Mouse (Mus musculus): ENCODE data around the gene Safb. TPM values are rescaled to one million over a fixed set of nuclear protein-coding genes. Genes with fewer than 3 reads are reported as not detected.
"Not testable (repeated sequence)": the region's sequence is repeated elsewhere in the genome, so short reads cannot be mapped to it uniquely, and the experiment has no call there.

Safb gene
- total RNA-seq, 2 experiments from 2014 or later = 59.6 to 68.5 TPM

DNA sequence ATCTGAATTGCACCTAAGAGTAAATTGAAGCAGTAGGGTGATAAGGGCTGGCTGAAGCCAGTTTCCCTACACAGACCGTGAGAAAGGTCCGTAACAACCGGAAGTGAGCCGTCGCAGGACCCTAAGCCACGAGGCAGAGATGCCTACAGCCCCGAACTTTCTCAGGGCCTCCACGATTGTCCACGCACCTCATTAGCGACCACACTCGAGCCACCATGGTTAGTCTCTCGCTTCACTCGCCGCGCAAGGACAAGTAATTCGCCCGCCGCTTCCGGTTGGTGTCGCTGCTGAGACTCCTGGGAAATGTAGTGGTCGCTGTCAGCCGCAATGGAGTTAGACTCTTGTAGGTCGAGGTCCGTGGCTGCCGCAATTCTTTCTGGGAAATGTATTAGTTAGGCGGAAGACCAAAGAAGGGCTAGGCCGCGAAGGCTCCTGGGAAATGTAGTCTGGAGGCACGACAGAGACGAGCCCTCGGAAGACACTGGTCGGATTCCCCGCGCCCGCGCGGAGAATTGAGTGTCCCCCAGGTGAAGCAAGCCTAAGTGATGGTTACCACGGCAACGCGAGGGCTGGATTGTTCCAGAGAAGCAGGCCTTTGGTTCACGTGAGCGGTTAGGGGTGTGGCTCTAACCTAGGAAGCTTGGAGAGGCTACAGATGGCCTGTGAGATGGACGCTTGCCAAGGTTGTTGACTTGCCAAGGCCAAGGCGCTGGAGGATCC lies 25.0 kb downstream of the Safb start, which contains the start of gene 2410015M20Rik:
TSS of gene 2410015M20Rik (minus strand) at position 320 of the 720 bp plus-strand sequence.
- DNase-seq = peak; percentile 97 to 98

DNA sequence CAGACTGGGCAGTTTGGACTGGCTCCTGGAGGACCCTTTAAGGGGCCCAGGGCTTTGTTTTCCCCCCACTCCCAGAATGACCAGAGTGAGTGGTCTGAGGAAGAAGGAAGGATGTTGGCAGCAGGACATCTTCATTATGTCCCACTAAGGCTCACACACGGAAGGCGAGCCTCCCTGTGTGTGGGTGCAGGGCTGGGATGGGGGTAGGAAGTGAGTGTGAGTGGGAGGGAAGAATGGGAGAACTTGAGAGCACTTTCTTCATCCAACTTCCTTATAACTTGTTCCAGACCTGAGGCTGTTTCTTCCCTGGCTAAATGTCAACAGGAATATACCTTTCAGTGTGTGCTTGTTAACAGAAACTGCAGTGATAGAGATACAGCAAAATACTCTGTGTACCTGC lies 26.7 kb downstream of the Safb start:
- DNase-seq = no peak

DNA sequence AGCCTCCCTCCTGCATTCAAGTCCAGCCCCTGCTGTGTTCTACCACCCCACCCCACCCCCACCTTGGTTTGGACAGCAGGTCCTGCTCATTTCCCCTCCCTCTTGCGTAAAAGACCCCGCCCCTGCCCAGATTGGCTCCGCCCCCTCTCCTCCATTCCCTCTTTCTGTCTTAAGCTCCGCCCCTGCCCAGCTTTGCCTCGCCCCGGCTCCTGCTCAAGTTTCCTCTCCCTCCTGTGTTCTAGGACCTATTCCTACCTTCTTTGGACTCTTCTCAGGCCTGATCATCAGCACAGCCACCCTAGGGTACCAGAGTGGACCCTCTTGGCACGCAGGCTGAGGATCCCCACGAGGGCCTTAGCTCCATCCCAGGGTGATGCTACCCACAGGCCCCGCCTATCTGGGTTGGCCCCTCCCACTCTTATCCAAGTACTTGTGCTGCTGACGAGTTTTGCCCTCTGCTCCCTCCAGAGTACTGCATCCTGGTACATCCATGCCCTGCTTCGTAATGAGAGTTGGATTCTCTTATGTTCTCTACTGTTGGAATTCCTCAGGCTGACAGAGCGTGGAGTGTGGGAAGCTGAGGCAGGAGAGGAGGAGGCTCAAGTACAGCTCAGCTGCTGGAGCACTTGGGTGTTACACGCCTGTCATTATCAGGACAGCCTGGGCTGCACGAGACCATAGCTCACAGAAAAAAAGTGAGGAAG lies 27.4 kb downstream of the Safb start:
- DNase-seq = no peak

DNA sequence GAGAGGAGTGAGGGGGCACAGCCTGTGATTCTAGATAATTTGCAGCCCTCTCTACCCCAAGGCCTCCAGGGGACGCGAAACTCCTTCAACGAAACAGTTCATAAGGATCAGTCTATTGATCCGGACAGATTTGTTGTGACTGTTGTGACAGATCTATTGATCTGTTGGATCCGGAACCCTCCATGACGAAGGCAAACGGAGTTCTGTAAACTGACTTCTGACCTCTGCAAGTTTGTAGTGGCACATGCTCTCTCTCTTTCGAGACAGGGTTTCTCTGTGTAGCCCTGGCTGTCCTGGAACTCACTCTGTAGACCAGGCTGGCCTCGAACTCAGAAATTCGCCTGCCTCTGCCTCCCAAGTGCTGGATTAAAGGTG lies 27.9 kb downstream of the Safb start:
- DNase-seq = not testable (repeated sequence)

DNA sequence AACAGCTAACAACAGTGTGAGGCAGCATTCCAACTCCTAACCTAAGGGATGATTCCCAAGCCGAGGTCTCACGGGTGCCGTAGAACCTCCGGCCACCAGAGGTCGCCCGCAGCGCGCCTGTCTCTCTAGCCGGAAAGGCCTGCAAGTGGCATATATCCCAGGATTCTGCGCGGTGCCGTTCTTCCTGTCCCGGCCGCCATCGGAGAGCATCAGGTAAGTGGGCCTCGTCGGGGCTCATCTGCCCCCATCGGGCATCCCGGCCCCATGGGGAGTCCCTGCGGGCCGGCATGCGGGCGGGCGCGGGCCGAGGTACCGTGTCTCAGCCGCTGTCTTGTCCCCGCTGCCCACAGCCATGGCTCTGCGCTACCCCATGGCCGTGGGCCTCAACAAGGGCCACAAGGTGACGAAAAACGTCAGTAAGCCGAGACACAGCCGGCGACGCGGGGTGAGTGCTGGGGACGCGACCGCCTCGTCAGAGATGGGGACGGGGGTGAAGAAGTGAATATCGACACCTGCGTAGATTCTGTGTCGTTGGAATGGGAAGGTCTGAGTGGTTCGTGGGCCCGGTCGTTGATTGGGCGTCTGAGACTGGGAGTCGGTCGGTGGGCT lies 28.7 kb downstream of the Safb start, which contains the start of gene Rpl36:
TSS of gene Rpl36 (plus strand) at position 181 of the 609 bp plus-strand sequence.
- DNase-seq = peak; percentile 96 to 98

DNA sequence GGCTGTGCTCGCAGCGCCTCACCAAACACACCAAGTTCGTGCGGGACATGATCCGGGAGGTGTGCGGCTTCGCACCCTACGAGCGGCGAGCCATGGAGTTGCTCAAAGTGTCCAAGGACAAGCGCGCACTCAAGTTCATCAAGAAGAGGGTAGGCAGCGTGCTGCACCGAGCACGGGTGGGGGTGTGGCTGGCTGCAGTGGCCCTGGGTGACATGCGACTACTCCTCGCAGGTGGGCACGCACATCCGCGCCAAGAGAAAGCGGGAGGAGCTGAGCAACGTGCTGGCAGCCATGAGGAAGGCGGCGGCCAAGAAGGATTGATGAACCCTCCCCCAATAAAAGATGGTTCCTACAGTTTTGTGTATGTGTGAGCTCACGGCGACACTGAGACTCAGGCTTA lies 29.3 kb downstream of the Safb start:
- peak in 1 of 2 experiments; percentile 30 for DNase-seq

DNA sequence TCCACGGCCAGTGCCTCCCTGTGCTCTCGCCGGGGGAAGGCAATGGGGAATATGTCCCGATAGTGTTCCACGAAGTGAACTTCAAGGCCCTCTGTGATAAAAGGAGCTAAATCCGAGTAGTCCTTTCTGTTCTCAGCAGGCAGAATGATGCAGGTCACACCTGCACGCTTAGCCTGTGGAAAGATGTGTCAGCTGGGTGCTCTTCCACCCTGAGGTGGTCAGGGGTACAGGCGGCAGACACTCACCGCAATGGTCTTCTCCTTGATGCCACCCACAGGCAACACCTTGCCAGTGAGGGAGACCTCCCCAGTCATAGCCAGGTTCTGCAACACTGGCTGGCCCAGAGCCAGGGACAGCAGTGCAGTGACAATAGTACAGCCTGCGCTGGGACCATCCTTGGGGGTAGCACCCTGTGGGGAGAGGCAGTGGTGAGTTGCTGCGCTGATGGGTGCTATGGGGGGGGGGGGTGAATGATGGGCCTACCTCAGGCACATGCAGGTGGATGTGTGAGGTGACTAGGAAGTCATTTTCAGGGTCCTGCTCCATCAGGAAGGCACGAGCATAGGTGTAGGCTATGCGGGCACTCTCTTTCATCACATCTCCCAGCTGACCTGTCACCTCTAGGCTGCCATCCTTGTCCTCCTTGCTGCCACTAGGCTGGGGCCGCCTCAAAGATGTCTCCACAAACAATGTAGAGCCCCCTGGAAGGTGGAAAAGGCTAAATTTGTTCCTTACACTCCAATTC lies 29.9 kb downstream of the Safb start:
- DNase-seq = no peak

DNA sequence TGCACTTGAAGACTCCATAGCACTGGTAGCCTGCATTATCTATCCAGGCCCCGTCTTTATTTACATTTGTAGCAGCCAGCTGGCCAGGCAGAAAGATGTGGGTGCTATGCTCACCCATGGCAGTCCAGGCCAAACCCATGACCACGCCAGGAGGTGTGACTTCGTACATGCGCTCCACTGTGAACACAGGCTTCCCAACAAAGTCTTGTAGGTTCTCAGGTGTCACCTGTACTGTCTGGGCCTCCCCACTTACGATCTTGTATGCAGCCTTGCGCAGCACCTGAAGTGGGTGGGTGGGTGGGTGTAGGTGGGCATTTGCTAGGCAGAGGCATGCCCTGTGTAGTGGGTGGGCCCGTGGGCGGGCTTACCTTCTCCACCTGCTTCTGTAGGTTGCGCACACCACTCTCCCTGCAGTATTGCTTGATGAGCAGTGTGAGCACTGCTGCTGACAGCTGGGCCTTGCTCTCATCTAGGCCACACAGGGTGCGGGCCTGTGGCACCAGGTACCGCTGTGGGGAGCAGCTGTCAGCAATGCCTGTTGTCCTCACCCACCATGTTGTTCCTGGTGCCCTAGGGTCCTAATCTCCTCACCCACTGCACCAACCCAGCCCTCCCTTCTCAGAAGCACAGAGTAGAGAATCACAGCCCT lies 30.6 kb downstream of the Safb start:
- DNase-seq = no peak

DNA sequence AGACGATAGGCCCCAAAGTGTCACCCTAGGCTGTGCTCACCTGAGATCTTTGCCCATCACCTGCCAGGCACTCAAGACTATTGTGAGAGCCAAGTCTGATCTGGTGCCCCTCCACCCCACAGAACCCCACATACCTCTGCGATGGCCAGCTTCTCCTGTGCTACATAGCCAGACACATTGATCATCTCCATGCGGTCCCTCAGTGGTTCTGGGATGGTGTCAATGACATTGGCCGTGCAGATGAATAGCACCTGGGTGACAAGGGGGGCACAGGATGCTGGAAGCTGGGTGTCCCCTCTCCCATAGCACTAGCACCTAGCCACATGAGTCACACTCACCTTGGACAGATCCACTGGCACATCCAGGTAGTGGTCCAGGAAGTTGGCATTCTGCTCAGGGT lies 31.2 kb downstream of the Safb start:
- DNase-seq = no peak

DNA sequence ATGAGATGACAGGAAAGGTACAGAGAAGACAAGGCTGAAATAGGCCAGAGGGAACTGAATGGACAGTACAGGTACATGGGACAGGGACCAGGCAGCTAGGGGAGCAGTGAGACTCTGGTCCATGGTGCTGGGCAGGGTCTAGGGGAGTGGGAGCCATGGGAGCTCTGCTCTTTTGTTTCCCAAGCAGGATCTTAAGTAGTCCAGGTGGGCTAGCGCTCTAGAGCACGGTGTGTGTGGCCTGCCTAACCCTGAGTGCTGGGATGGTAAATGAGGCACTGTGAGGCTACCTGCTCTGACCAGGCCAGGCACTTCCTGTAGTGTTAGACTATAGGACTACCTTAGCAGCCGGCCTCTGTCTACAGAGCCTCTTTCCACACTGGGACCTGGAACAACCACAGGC lies 32.1 kb downstream of the Safb start:
- no peak for DNase-seq

DNA sequence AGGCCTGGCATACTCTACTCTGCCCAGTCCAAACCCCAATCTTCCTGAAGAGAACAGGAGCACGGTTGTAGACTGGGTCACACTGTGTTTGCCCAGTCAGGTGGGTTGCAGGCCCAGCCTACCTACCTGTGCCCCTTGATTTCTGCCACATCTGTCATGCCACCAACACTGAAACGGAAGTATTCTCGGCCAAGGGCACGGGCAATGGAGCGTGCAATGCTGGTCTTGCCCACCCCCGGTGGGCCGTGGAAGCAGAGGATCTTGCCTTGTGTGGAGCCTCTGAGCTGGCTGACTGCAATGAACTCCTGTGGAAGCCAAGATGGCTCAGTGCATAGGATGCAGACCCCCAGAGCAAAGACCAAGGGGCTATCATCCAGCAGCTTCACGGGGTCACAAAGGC lies 33.0 kb downstream of the Safb start:
- no peak for DNase-seq

DNA sequence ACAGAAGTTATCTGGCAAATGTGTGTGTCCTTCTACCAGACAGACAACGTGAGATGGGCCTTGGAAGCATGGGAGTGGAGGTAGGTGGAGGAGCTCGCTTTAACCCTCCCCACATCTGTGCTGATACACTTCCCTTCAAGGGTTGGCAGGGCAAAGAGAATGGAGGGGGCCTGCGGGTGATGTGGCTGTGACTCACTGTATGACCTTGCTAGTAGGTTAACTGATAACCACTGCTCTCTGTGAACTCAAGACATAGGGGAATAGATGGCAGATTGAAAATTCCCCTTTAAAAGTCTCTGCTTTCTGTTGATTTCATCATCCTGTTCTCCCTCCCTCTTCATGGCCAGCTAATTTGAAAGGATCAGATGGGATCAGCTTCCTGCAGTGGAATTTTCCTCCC lies 40.9 kb downstream of the Safb start:
- DNase-seq = no peak

DNA sequence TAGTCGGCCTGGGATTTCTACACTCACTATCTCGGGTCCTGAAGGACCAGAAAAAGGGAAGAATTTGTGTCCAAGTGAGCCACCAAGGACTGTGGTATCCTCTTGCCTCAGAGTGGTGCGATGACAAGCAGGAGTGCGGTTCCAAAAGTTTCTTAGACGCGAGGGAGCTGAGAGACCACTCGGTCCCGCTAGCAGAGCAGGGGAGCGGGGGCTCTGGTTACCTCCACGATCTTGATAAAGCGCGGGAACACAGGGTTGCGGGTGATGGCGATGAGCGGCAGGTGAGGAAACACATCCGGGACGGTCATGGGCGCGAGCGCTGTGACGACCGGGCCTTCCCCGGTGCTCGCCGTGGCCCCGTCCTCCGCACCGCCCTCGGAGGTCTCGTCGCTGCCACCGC lies 41.6 kb downstream of the Safb start:
- DNase-seq = no peak

DNA sequence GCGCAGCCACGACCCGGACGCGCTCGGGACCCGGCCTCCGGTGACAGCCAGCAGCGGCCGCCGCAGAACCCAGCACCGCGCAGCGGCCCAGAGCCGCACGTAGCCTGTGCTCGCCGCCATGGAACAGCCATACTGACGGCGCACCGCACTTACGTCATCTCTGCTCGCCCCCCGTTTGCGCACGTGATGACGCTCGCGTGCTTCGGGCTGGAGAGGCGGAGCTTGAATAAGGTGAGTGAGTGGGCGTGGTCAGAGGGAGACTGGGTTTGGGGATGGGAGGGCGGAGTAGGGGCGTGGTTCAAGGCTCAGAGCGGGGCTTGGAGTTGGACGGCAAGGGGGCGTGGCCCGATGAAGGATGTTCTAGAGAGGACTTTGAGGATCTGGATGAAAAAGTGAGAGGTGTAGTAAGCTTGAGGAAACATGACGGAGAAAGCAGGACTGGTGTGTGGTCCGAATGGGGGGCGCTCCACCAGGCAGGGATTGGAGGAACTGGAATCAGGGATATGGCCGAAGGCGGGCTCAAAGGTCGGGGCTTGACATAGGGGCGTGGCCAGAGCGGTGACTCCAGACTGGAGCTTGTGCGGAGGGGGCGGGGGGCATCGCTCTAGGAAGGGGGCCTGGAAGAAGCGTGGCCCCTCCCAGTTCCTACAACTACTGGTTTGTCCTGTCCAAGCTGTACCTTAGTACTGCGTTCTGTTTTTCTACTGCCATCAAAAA lies 42.3 kb downstream of the Safb start, which contains the start of gene Lonp1:
TSS of gene Lonp1 (minus strand) at position 134 of the 717 bp plus-strand sequence.
- peak; percentile 96 to 97 for DNase-seq

DNA sequence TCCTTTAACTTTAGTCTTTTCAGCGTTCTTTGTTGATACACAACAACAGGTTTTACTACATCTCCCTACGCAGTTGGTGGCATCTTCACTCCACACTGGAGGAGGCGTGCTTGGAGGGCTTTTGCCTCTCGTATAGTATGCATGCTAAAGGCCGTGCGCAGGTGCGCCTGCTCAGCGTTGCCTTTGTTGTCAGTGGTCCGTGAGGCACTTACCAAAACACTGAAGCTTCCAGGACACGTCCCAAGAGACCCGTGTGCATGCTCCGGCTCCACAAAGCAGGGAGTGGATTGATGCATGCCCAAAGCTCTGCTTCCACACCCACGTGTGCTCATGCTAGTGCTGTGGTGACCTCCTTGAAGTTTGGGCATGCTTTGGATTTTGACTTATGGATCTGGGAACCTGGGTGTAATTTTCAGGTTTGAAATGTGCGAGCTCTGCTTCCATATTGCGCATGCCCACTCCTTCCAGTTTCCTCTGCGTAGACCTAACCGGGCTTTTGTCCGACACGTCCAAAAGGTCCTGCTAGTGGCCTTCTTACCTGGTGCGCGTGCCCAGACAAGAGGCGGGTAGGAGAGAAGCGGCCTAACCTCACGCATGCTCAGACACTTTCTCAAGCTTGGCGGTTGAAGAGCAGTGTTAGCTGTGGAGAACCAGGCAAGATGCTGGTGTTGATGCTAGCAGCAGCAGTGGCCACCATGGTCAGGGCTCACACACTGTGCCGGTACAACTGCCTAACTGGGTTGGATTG lies 43.1 kb downstream of the Safb start, which contains the start of gene Catsperd:
TSS of gene Catsperd (plus strand) at position 614 of the 748 bp plus-strand sequence.
- DNase-seq = no peak

DNA sequence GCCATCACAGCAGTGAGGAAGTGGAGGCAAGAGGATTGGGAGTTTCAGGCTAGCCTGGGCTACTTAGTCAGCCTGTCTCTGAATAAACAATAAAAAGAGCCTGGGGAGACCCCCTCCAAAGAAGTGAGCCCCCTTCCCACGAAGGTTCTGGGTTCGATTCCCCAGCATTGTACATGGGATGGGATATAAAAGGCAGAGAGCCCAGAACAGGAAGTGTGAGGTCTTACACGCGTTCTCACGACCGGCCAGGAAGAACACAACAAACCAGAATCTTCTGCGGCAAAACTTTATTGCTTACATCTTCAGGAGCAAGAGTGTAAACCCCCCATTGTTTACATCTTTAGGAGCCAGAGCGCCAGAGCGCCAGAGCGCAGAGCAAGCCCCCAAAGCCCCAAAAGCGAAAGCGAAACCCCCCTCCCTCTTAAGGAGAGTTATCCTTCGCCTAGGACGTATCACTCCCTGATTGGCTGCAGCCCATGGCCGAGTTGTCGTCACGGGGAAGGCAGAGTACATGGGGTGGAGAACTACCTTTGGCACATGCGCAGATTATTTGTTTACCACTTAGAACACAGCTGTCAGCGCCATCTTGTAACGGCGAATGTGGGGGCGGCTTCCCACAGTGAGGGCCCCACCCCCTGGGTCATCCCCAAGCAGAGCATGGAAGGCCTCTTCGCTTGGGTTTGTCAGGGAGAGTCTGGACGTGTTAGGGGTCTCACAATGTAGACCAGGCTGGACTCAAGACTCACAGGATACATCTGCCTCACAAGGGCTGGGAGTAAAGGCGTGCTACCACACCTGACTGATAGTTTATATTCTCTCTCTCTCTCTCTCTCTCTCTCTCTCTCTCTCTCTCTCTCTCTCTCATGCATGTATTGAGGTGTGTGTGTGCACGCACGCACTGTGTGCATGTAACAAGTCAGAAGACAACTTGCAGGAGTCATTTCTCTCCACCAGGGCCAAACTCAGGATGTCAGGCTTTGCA lies 45.5 kb downstream of the Safb start:
- not testable (repeated sequence) for DNase-seq

DNA sequence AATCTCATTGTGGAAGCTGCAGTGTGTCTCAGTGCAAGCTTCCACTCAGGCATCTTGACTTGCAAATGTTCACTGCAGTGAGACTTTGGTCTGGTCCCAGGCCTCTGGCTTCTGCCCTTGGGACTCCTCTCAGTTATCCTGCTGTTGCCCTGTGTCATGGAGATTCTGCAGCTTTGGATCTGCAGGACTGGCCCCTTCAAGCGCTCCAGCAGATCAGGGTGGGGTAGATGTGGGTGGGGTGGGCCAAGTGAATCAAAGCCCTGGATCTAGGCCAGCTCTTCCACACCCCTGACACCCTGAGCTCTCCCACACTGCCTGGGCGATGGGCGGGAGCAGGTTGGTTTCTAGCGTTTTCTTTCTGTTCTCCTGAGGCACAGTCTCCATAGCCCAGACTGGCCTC lies 47.2 kb downstream of the Safb start:
- DNase-seq = no peak

DNA sequence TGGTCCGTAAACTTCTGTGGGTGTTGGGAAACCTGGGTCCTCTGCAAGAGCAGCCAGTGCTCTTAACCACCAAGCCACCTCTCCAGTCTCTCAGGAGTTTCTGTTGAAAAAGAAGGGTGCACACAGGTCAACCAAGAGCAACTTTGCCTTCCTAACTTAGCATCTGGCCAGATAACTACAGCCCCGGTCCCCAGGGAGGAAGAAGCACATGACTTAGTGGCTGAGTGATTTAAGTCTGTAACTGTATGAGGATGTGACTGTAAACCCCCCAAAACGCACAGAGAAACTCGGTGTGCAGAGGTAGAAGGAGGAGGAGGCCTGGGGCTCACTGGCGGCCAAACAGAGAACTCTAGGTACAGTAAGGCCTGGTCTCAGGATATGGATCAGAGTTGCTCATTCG lies 49.4 kb downstream of the Safb start:
- DNase-seq = no peak

DNA sequence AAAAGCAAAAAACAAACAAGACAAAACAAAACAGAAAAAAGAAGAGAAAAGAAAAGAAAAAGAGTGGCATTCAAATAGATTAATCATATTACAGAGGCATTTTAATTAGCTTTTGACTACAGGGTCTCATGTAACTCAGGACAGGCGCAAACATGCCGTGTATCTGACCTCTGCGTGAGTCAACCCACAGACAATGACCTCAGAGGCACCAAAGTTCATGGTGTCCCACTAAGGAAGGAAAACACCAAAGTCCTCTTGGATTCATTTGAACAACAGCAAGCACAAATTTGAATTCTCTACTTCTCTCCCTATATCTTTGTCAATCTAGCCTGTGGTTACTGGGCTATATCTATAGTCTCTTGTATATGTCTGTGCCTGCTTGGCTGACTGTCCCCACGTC lies 58.6 kb downstream of the Safb start:
- DNase-seq = no peak
